In the genomic region with DNA sequence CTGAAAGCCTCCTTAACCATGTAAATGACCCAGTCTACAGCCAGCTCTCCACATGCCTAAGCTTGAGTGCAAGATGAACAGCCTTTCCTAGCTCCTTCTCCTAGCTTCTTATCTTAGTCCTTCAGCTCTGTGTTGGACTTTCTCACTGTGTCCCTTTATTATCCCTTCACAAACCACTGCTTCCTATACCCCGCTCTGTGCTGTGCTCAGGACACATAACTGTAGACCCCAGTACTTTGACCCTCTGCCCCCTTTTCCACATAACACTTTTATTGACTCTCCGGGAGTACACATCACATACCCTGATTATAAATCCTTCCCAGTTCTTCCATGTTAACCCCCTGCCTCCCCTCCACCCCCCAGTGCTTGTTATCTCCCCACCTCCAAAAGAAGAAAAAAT, we compare ENCODE assay signal across 19 mouse cellular contexts. TPM values are rescaled to one million over a fixed set of nuclear protein-coding genes. Genes with fewer than 3 reads are reported as not detected.
"Had no signal": no experiment of that assay in that cellular context is flagged by ENCODE, and none has a peak within 500 bp of the region (broad histone marks: within the 10 kb centered on the region; RNA-seq: fewer than 3 reads in every experiment).

No protein-coding gene starts in this region.

- H3K27me3 ChIP-seq: lung, embryonic 15.5 days; megakaryocyte, embryonic 14.5 days; midbrain, embryonic 13.5 days; midbrain, embryonic 15.5 days; neural tube, embryonic 13.5 days; stomach, embryonic 15.5 days had no signal

- H3K9ac ChIP-seq: liver, postnatal 0 days; lung, embryonic 15.5 days; midbrain, embryonic 13.5 days; midbrain, embryonic 15.5 days; neural tube, embryonic 13.5 days; stomach, embryonic 15.5 days had no signal

- H3K27ac ChIP-seq: lung, embryonic 15.5 days; macrophage; midbrain, embryonic 13.5 days; midbrain, embryonic 15.5 days; neural tube, embryonic 13.5 days; stomach, embryonic 15.5 days; stomach, postnatal 0 days had no signal

- DNase-seq: liver, postnatal 0 days; lung, adult 2 months; lung, postnatal 14 days; lung, postnatal 36 days; right cerebral cortex, postnatal 14 days; thymus, adult 2 months; thymus, postnatal 25 days; thymus, postnatal 4 days had no signal

- H3K36me3 ChIP-seq: lung, embryonic 15.5 days; midbrain, embryonic 13.5 days; midbrain, embryonic 15.5 days; neural tube, embryonic 13.5 days; stomach, embryonic 15.5 days had no signal

- H3K9me3 ChIP-seq: lung, embryonic 15.5 days; megakaryocyte, embryonic 14.5 days; midbrain, embryonic 13.5 days; midbrain, embryonic 15.5 days; neural tube, embryonic 13.5 days; stomach, embryonic 15.5 days had no signal

- H3K4me2 ChIP-seq: lung, embryonic 15.5 days; midbrain, embryonic 11.5 days; midbrain, embryonic 13.5 days; midbrain, embryonic 15.5 days; neural tube, embryonic 13.5 days; stomach, embryonic 15.5 days had no signal

- H3K4me3 ChIP-seq: lung, embryonic 15.5 days; megakaryocyte, embryonic 14.5 days; midbrain, embryonic 13.5 days; midbrain, embryonic 15.5 days; neural tube, embryonic 13.5 days; stomach, embryonic 15.5 days had no signal

- H3K4me1 ChIP-seq: lung, embryonic 15.5 days; megakaryocyte, embryonic 14.5 days; midbrain, embryonic 13.5 days; midbrain, embryonic 15.5 days; neural tube, embryonic 13.5 days; stomach, embryonic 15.5 days had no signal

- ATAC-seq: liver, postnatal 0 days; lung, postnatal 0 days; midbrain, embryonic 13.5 days; midbrain, embryonic 15.5 days had no signal

RNA-seq across cellular contexts. Expression of a gene that starts 0.6 kb away (rescaled TPM):
- polyA plus RNA-seq: liver, postnatal 0 days; lung, embryonic 15.5 days; lung, postnatal 0 days; macrophage; midbrain, embryonic 11.5 days; midbrain, embryonic 15.5 days; spleen, adult 2 months had no signal
